Mouse (Mus musculus): Measurements from ENCODE around the gene Slc2a5. TPM values are rescaled to one million over a fixed set of nuclear protein-coding genes. Genes with fewer than 3 reads are reported as not detected.

Gene Slc2a5
- total and polyA plus RNA-seq, 3 experiments = 0.58 to 4.9 TPM; not detected in 1

DNA sequence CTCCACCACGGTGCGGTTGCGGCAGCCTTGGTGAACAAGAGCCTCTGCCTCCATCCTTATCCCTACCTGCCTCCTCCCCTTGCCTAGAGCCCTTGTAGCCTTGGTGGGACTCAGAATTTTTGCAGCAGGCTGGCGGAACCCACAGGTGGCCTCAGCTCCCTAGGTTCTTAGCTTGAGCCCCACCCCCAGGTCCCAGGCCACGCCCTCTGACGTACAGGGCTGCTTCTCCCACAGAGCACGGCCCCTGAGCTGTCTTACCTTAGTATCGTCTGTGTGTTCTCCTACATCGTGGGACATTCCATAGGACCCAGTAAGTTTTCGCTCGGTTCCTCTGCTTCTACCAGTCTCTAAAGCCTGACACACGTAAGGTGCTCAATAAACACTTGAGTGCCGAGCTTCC lies 45.8 kb downstream of the Slc2a5 start:
- Histone ChIP-seq H3K9me3 (replicated peaks; ENCODE audit: insufficient read depth, low read length) (no peaks in the 10 kb centered on the region), H3K27ac (ENCODE audit: control insufficient read depth, low read depth, low read length) (no peak overlapping the region)
- TF ChIP-seq ZC3H11A (IDR thresholded peaks at IDR 0.05; ENCODE audit: low read depth, low read length) (no peak), MXI1 (IDR thresholded peaks at IDR 0.05; ENCODE audit: low read depth, low read length) (no peak), CTCF (IDR thresholded peaks at IDR 0.05 in 2 of 3, conservative IDR thresholded peaks at IDR 0.05 in 1 of 3; ENCODE audit: control insufficient read depth in 1 of 3, insufficient read depth in 1 of 3, low read depth in 2 of 3, low read length in 3 of 3, poor library complexity in 1 of 3, severe bottlenecking in 1 of 3) (no peak), ELF1 (IDR thresholded peaks at IDR 0.05; ENCODE audit: low read depth, low read length) (no peak), UBTF (IDR thresholded peaks at IDR 0.05; ENCODE audit: borderline replicate concordance, insufficient read depth, low read depth, low read length) (no peak), POLR2A (IDR thresholded peaks at IDR 0.05; ENCODE audit: control insufficient read depth in 1 of 2, insufficient read depth in 1 of 2, low read depth in 1 of 2, low read length in 2 of 2, poor library complexity in 1 of 2) (no peak), NELFE (IDR thresholded peaks at IDR 0.05; ENCODE audit: low read depth, low read length) (no peak), POLR2AphosphoS5 (IDR thresholded peaks at IDR 0.05; ENCODE audit: borderline replicate concordance, low read depth, low read length) (no peak), HCFC1 (IDR thresholded peaks at IDR 0.05; ENCODE audit: low read depth, low read length) (no peak), GABPA (IDR thresholded peaks at IDR 0.05; ENCODE audit: low read depth, low read length) (no peak), GATA1 (IDR thresholded peaks at IDR 0.05; ENCODE audit: low read depth, low read length) (no peak), MYC (IDR thresholded peaks at IDR 0.05; ENCODE audit: low read depth, low read length) (no peak), MAZ (IDR thresholded peaks at IDR 0.05; ENCODE audit: low read depth, low read length) (no peak), USF1 (IDR thresholded peaks at IDR 0.05; ENCODE audit: low read depth, low read length) (no peak), POLR2AphosphoS2 (IDR thresholded peaks at IDR 0.05; ENCODE audit: low read length) (no peak), TAL1 (IDR thresholded peaks at IDR 0.05; ENCODE audit: low read length) (no peak), EP300 (IDR thresholded peaks at IDR 0.05; ENCODE audit: low read depth in 1 of 2, low read length in 2 of 2) (no peak), USF2 (IDR thresholded peaks at IDR 0.05; ENCODE audit: borderline replicate concordance in 1 of 2, insufficient read depth in 1 of 2, low read depth in 1 of 2, low read length in 2 of 2) (no peak), BHLHE40 (IDR thresholded peaks at IDR 0.05; ENCODE audit: borderline replicate concordance, low read depth, low read length) (no peak)

GRCm38 (mm10) chr4:150168406-150168805 lies 49.3 kb downstream of the Slc2a5 start:
- DNase-seq (ENCODE audit: low read depth, low spot score) = no peak
- Histone ChIP-seq H3K9ac (ENCODE audit: control insufficient read depth, low read depth, low read length, poor library complexity, severe bottlenecking) (no peak overlapping the region), H3K27ac (ENCODE audit: control insufficient read depth, low read depth, low read length) (no peak overlapping the region), H3K4me1 (ENCODE audit: control insufficient read depth in 1 of 2, insufficient read depth in 2 of 2, low read length in 2 of 2) (peaks cover 0 to 14% of the 10 kb centered on the region in 2 experiments; a peak in 2 of 4 replicates), H3K9me3 (replicated peaks; ENCODE audit: insufficient read depth, low read length) (no peaks in the 10 kb centered on the region), H3K27me3 (ENCODE audit: control insufficient read depth in 1 of 2, insufficient read depth in 2 of 2, low read length in 2 of 2) (peaks cover 2 to 3% of the 10 kb centered on the region in 2 experiments; a peak in 3 of 4 replicates), H3K36me3 (ENCODE audit: control insufficient read depth in 1 of 2, insufficient read depth in 2 of 2, low read length in 2 of 2) (peaks cover 0 to 9% of the 10 kb centered on the region in 2 experiments; a peak in 1 of 4 replicates), H3K79me2 (ENCODE audit: control insufficient read depth, insufficient read depth, low read length, poor library complexity) (no peaks in the 10 kb centered on the region), H3K4me3 (ENCODE audit: control insufficient read depth in 1 of 2, insufficient read depth in 1 of 2, low read depth in 2 of 2, low read length in 2 of 2) (no peak overlapping the region)
- TF ChIP-seq MAX (IDR thresholded peaks at IDR 0.05; ENCODE audit: low read length) (no peak), GABPA (IDR thresholded peaks at IDR 0.05; ENCODE audit: low read depth, low read length) (no peak), TBP (IDR thresholded peaks at IDR 0.05; ENCODE audit: low read depth, low read length) (no peak), KAT2A (conservative IDR thresholded peaks at IDR 0.05; ENCODE audit: low read depth, low read length) (no peak), SIN3A (IDR thresholded peaks at IDR 0.05; ENCODE audit: low read length) (no peak), POLR2AphosphoS5 (IDR thresholded peaks at IDR 0.05; ENCODE audit: borderline replicate concordance, low read depth, low read length) (no peak), TAL1 (IDR thresholded peaks at IDR 0.05; ENCODE audit: low read length) (no peak), SMC3 (IDR thresholded peaks at IDR 0.05; ENCODE audit: low read depth, low read length) (no peak)

More for the DNA sequence above, 45.8 kb downstream of the Slc2a5 start:
- Histone ChIP-seq H3K4me1 (ENCODE audit: control insufficient read depth in 1 of 2, insufficient read depth in 2 of 2, low read length in 2 of 2) (no peaks in the 10 kb centered on the region), H3K4me3 (ENCODE audit: control insufficient read depth in 1 of 2, insufficient read depth in 1 of 2, low read depth in 2 of 2, low read length in 2 of 2) (0 out of 4 replicates have a peak overlapping the region, but pooled peaks of 1 of the 2 experiments have one; percentile 2), H3K79me2 (ENCODE audit: control insufficient read depth, insufficient read depth, low read length, poor library complexity) (no peaks in the 10 kb centered on the region), H3K27me3 (ENCODE audit: control insufficient read depth in 1 of 2, insufficient read depth in 2 of 2, low read length in 2 of 2) (peaks cover 2 to 3% of the 10 kb centered on the region in 2 experiments; a peak in 3 of 4 replicates), H3K36me3 (ENCODE audit: control insufficient read depth in 1 of 2, insufficient read depth in 2 of 2, low read length in 2 of 2) (no peaks in the 10 kb centered on the region), H3K9ac (ENCODE audit: control insufficient read depth, low read depth, low read length, poor library complexity, severe bottlenecking) (no peak overlapping the region)
- DNase-seq (ENCODE audit: low read depth, low spot score) = no peak

All from MEL (cell line).